Mouse (Mus musculus): ENCODE results near the gene Arsg.

GRCm38 (mm10) chr11:109439829-109440340 lies 33.3 kb upstream of the Arsg start:
- no peak for TF ChIP-seq CTCF (IDR thresholded peaks at IDR 0.05; ENCODE audit: low read depth, low read length)
- no peak for TF ChIP-seq EP300 (IDR thresholded peaks at IDR 0.05; ENCODE audit: insufficient read depth, low read depth, low read length)

All from ES-Bruce4 (cell line).